ENCODE assay signal across 21 mouse cellular contexts in the genomic region with DNA sequence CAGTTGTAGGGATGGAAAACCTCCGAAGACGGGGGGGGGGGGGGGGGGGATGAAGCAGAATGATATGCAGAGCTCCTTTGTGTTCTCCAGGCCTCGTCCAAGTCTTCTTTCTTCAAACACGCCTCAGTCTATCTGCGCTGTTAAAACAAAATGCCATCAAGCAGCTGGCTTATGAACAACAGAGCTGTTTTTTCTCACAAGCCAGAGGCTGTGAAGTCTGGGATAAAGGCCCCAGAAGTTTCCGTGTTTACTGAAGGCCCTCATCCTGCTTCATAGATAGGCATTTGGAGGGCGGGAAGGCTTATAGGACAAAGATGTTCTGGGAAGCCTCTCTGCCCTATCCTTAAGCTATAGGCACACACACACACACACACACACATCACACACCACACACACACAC.
A peak's percentile ranks its signal among the peaks of the same experiment; 100 is the strongest.
DNase-seq lines count a peak whose midpoint lies in the region; ATAC-seq lines count a peak whose summit lies in the region.
"Had no signal": no experiment of that assay in that cellular context is flagged by ENCODE, and none has a peak within 500 bp of the region (broad histone marks: within the 10 kb centered on the region; RNA-seq: fewer than 3 reads in every experiment).

No protein-coding gene starts in this region.

- no peaks in the 10 kb centered on the region for H3K36me3 ChIP-seq in heart, embryonic 10.5 days
- no peaks in the 10 kb centered on the region for H3K36me3 ChIP-seq in hindbrain, embryonic 15.5 days
- H3K36me3 ChIP-seq in hindbrain, embryonic 11.5 days (ENCODE audit: control insufficient read depth, insufficient read depth, low read length) = no peaks in the 10 kb centered on the region
- no peaks in the 10 kb centered on the region for H3K36me3 ChIP-seq in lung, embryonic 16.5 days (ENCODE audit: control insufficient read depth, insufficient read depth, low read length)
- H3K36me3 ChIP-seq in stomach, embryonic 15.5 days = no peaks in the 10 kb centered on the region
- H3K36me3 ChIP-seq: hindbrain, embryonic 12.5 days; limb, embryonic 10.5 days had no signal

- no peak overlapping the region for H3K9ac ChIP-seq in hindbrain, embryonic 15.5 days
- no peak overlapping the region for H3K9ac ChIP-seq in hindbrain, embryonic 11.5 days (ENCODE audit: low read depth, low read length)
- no peak overlapping the region for H3K9ac ChIP-seq in lung, embryonic 16.5 days (ENCODE audit: low read length)
- no peak overlapping the region for H3K9ac ChIP-seq in stomach, embryonic 15.5 days
- H3K9ac ChIP-seq: hindbrain, embryonic 12.5 days; liver, embryonic 14.5 days had no signal

- 47% methylated on average over 6 of the region's 7 CpGs for WGBS in heart, embryonic 10.5 days
- 55% methylated on average over 7 of the region's 7 CpGs for WGBS in hindbrain, embryonic 15.5 days
- 69% methylated on average over 6 of the region's 7 CpGs for WGBS in hindbrain, embryonic 11.5 days
- WGBS in lung, embryonic 16.5 days = 34% methylated on average over 7 of the region's 7 CpGs
- 40% methylated on average over 7 of the region's 7 CpGs for whole genome bisulfite sequencing in stomach, embryonic 15.5 days

- no peaks in the 10 kb centered on the region for H3K9me3 ChIP-seq in heart, embryonic 10.5 days
- H3K9me3 ChIP-seq in hindbrain, embryonic 15.5 days = no peaks in the 10 kb centered on the region
- no peaks in the 10 kb centered on the region for H3K9me3 ChIP-seq in hindbrain, embryonic 11.5 days (ENCODE audit: control insufficient read depth, low read length)
- no peaks in the 10 kb centered on the region for H3K9me3 ChIP-seq in lung, embryonic 16.5 days (ENCODE audit: control insufficient read depth, low read length)
- H3K9me3 ChIP-seq in stomach, embryonic 15.5 days = no peaks in the 10 kb centered on the region
- H3K9me3 ChIP-seq: hindbrain, embryonic 12.5 days; limb, embryonic 10.5 days had no signal

- no peak overlapping the region for H3K4me3 ChIP-seq in heart, embryonic 10.5 days
- no peak overlapping the region for H3K4me3 ChIP-seq in hindbrain, embryonic 15.5 days
- H3K4me3 ChIP-seq in hindbrain, embryonic 11.5 days (ENCODE audit: low read depth, low read length) = no peak overlapping the region
- no peak overlapping the region for H3K4me3 ChIP-seq in lung, embryonic 16.5 days (ENCODE audit: low read length)
- H3K4me3 ChIP-seq in stomach, embryonic 15.5 days (replicated peaks) = no peak overlapping the region
- H3K4me3 ChIP-seq: hindbrain, embryonic 12.5 days; limb, embryonic 10.5 days; myocyte had no signal

- no peak for DNase-seq in heart, embryonic 10.5 days (ENCODE audit: low spot score)
- no peak for DNase-seq in heart, postnatal 36 days
- no peak for DNase-seq in hindbrain, embryonic 11.5 days (ENCODE audit: low spot score)
- no peak for DNase-seq in lung, postnatal 36 days
- DNase-seq: adrenal gland, postnatal 25 days; cerebellum, adult 9-11 months; gastrocnemius, postnatal 10 days; kidney, adult 11 months; kidney, postnatal 4 days; layer of hippocampus, postnatal 36 days; right cerebral cortex, adult 18-20 months; thymus, postnatal 4 days had no signal

- H3K4me1 ChIP-seq in heart, embryonic 10.5 days = peaks cover 40% of the 10 kb centered on the region
- H3K4me1 ChIP-seq in hindbrain, embryonic 15.5 days (replicated peaks) = peaks cover 12% of the 10 kb centered on the region
- H3K4me1 ChIP-seq in hindbrain, embryonic 11.5 days (replicated peaks; ENCODE audit: control insufficient read depth, insufficient read depth, low read length) = no peaks in the 10 kb centered on the region; the same call in 1 of the 2 replicates
- peaks cover 20% of the 10 kb centered on the region for H3K4me1 ChIP-seq in lung, embryonic 16.5 days (replicated peaks; ENCODE audit: control insufficient read depth, insufficient read depth, low read length)
- H3K4me1 ChIP-seq in stomach, embryonic 15.5 days = peaks cover 23% of the 10 kb centered on the region; the same call in 1 of the 2 replicates

- H3K4me2 ChIP-seq in hindbrain, embryonic 15.5 days = no peak overlapping the region
- no peak overlapping the region for H3K4me2 ChIP-seq in hindbrain, embryonic 11.5 days (replicated peaks; ENCODE audit: low read depth, low read length)
- no peak overlapping the region for H3K4me2 ChIP-seq in lung, embryonic 16.5 days (ENCODE audit: low read depth, low read length)
- no peak overlapping the region for H3K4me2 ChIP-seq in stomach, embryonic 15.5 days
- H3K4me2 ChIP-seq: hindbrain, embryonic 12.5 days had no signal

- peak overlapping the region; percentile 83; the same call in 1 of the 2 replicates for H3K27ac ChIP-seq in heart, embryonic 10.5 days
- H3K27ac ChIP-seq in hindbrain, embryonic 15.5 days (replicated peaks) = 0 out of 2 replicates have a peak overlapping the region, but pooled peaks have one; percentile 8
- no peak overlapping the region for H3K27ac ChIP-seq in hindbrain, embryonic 11.5 days (ENCODE audit: low read depth, low read length)
- H3K27ac ChIP-seq in lung, embryonic 16.5 days (ENCODE audit: low read length) = peak overlapping the region; percentile 90
- H3K27ac ChIP-seq in stomach, embryonic 15.5 days = peak overlapping the region; percentile 64; the same call in 1 of the 2 replicates
- H3K27ac ChIP-seq: hindbrain, embryonic 12.5 days; liver, embryonic 14.5 days had no signal

- ATAC-seq in hindbrain, embryonic 15.5 days (ENCODE audit: low FRiP score, low read depth) = no peak
- no peak for ATAC-seq in hindbrain, embryonic 11.5 days (ENCODE audit: low FRiP score)
- ATAC-seq in lung, embryonic 16.5 days (ENCODE audit: low read depth) = peak; percentile 11; the same call in 1 of the 2 replicates
- no peak for ATAC-seq in stomach, embryonic 15.5 days (ENCODE audit: insufficient read depth, low FRiP score, low read depth)
- ATAC-seq in granulocyte monocyte progenitor cell, adult 5-6 weeks (replicated peaks; ENCODE audit: poor library complexity, severe bottlenecking) = no peak
- ATAC-seq: activated CD4-positive, CD25-positive, alpha-beta regulatory T cell, adult 4 months had no signal

- H3K27me3 ChIP-seq in heart, embryonic 10.5 days (ENCODE audit: insufficient read depth, poor library complexity, severe bottlenecking) = no peaks in the 10 kb centered on the region
- no peaks in the 10 kb centered on the region for H3K27me3 ChIP-seq in hindbrain, embryonic 15.5 days
- H3K27me3 ChIP-seq in hindbrain, embryonic 11.5 days (ENCODE audit: control insufficient read depth, insufficient read depth, low read length) = no peaks in the 10 kb centered on the region
- H3K27me3 ChIP-seq in lung, embryonic 16.5 days (ENCODE audit: control insufficient read depth, insufficient read depth, low read depth, low read length) = no peaks in the 10 kb centered on the region
- H3K27me3 ChIP-seq in stomach, embryonic 15.5 days (replicated peaks) = no peaks in the 10 kb centered on the region
- H3K27me3 ChIP-seq: hindbrain, embryonic 12.5 days had no signal

- intact Hi-C loops in heart, postnatal 36 days (cut with DNase I) = no loop called here
